Mouse (Mus musculus) midbrain, embryonic 16.5 days (tissue): ENCODE results near the gene Sema5b. TPM values are rescaled to one million over a fixed set of nuclear protein-coding genes. Genes with fewer than 3 reads are reported as not detected.

ENCODE experiments used
- ATAC-seq: fragments of 200-750 bp; cut with Nextera tagmentation; 2 replicates; pipeline ENCODE4 v1.8.0; 2017; ENCODE audit warnings: moderate TSS enrichment
- H3K27ac ChIP-seq: fragments of 300-500 bp; sonication (generic); 2 replicates; pipeline ENCODE4 v1.5.1; 2014; ENCODE audit warnings: mild to moderate bottlenecking, low read length, mixed read lengths
- H3K27me3 ChIP-seq: fragments of 300-500 bp; sonication (generic); 2 replicates; pipeline ENCODE4 v1.6.1; 2014; ENCODE audit warnings: low read depth, low read length, mixed read lengths; ENCODE audit not compliant: control insufficient read depth, insufficient read depth
- H3K36me3 ChIP-seq: fragments of 300-500 bp; sonication (generic); 2 replicates; pipeline ENCODE4 v1.6.1; 2014; ENCODE audit warnings: mild to moderate bottlenecking, low read length, moderate library complexity, mixed read lengths; ENCODE audit not compliant: control insufficient read depth, insufficient read depth
- H3K4me1 ChIP-seq: fragments of 300-500 bp; sonication (generic); 2 replicates; pipeline ENCODE4 v1.6.1; 2014; ENCODE audit warnings: mild to moderate bottlenecking, low read length, mixed read lengths; ENCODE audit not compliant: control insufficient read depth, insufficient read depth
- H3K4me2 ChIP-seq: fragments of 300-500 bp; sonication (generic); 2 replicates; pipeline ENCODE4 v1.6.1; 2014; ENCODE audit warnings: mild to moderate bottlenecking, low read length, mixed read lengths
- H3K4me3 ChIP-seq: fragments of 300-500 bp; sonication (generic); 2 replicates; pipeline ENCODE4 v1.5.1; 2014; ENCODE audit warnings: low read depth, mild to moderate bottlenecking, low read length, moderate library complexity, mixed read lengths
- H3K9ac ChIP-seq: fragments of 300-500 bp; sonication (generic); 2 replicates; pipeline ENCODE4 v1.6.1; 2014; ENCODE audit warnings: low read depth, low read length, mixed read lengths
- H3K9me3 ChIP-seq: fragments of 300-500 bp; sonication (generic); replicated peaks from 2 replicates; pipeline ENCODE4 v1.6.1; 2014; ENCODE audit warnings: mild to moderate bottlenecking, low read length, mixed read lengths; ENCODE audit not compliant: control insufficient read depth, poor library complexity, severe bottlenecking
- WGBS: fragments of 180-500 bp; shearing (Covaris S2); extraction: QIAGEN DNeasy Blood & Tissue Kit; methylation state at CpG from one replicate; pipeline ENCODE4 v1.1.7; 2014; 5-methylcytosine and 5-hydroxymethylcytosine counted together
- polyA plus RNA-seq: library from polyadenylated mRNA; unstranded; fragments of >200 nt; fragmentation: Nextera tagmentation; extraction: Ambion mirVana; gene quantifications from 2 replicates; pipeline ENCODE4 v1.2.1, GENCODE M21; 2015

Gene Sema5b
- polyA plus RNA-seq, 1 experiment from 2014 or later, result 17.5 TPM

DNA sequence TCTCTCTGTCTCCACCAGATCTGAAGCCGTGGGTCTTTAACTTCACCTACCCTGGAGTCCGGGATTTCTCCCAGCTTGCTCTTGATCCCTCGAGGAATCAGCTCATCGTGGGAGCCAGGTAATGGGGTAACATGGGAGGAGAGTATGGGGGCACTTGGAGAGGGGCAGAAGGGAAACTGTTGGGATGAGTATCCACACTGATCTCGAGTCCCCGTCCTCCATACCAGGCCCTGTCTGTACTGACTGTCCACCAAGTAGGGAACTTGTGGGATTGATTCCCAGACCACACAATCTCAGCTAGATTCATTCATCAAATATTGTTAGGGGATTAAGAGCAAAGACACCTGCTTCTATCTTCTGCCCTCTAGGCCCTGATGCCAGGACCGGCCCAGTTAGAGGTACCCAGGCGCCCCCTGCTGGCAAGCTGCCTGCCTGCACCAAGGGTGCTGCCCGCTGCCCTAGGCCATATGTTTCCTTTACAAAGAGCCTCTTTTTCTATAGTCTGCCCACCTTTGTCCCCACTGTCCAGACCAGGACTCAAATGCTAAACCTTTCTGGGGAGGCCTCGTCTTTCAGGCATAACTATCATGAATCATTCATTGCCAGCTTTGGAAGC, 87.2 kb downstream of the Sema5b start:
- Histone ChIP-seq H3K4me2 (no peak overlapping the region), H3K36me3 (no peaks in the 10 kb centered on the region), H3K4me1 (peaks cover 19% of the 10 kb centered on the region), H3K9me3 (no peaks in the 10 kb centered on the region), H3K27me3 (no peaks in the 10 kb centered on the region), H3K27ac (no peak overlapping the region), H3K4me3 (no peak overlapping the region), H3K9ac (no peak overlapping the region)
- 40% methylated on average over 10 of the region's 10 CpGs for WGBS
- ATAC-seq, result no peak

DNA sequence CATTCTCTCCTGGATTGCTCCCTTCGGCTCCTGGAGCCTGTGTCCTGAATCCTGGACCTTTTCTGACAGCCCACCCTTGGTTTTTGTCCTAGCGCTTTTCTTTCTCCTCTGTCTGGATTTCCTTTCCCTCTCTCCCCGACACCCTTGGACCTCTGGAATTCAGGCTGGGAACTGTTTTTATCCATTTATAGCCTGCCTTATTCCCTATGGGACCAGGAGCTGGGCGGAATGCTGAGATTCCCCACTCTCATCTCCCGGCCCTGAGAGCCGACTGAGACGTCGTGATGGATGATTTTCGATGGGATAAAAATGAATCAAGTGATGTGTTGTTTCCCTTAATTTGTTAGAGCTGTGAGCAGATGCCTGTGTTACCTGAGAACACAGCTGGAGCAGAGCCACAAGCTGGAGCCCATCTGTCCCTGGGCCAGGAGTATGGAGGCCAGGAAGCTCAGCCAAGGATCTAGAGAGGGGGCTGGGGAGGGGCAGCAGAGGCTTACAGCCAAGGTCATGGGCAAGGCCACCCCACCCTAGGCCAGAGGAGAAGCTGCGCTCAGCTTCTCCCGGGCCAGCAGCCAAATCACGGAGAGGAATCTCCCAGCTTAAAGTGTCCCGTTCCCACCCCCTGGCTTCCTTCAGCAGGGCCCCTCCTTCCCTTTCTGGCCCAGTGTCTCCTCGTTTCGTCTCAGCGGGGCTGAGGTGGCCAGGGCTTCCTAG, 89.7 kb downstream of the Sema5b start:
- WGBS, result 65% methylated on average over 16 of the region's 16 CpGs
- Histone ChIP-seq H3K4me2 (no peak overlapping the region), H3K4me3 (no peak overlapping the region), H3K36me3 (no peaks in the 10 kb centered on the region), H3K9ac (no peak overlapping the region), H3K4me1 (no peaks in the 10 kb centered on the region), H3K9me3 (no peaks in the 10 kb centered on the region), H3K27ac (no peak overlapping the region), H3K27me3 (no peaks in the 10 kb centered on the region)
- no peak for ATAC-seq

GRCm38 (mm10) chr16:35633058-35633457, 92.1 kb downstream of the Sema5b start:
- ATAC-seq, result no peak
- 80% methylated on average over 2 of the region's 2 CpGs for WGBS
- H3K36me3 ChIP-seq, result no peaks in the 10 kb centered on the region
- H3K9ac ChIP-seq, result no peak overlapping the region
- H3K4me1 ChIP-seq, result no peaks in the 10 kb centered on the region
- no peak overlapping the region for H3K4me2 ChIP-seq
- no peak overlapping the region for H3K27ac ChIP-seq
- no peaks in the 10 kb centered on the region for H3K27me3 ChIP-seq
- no peak overlapping the region for H3K4me3 ChIP-seq
- H3K9me3 ChIP-seq, result no peaks in the 10 kb centered on the region

DNA sequence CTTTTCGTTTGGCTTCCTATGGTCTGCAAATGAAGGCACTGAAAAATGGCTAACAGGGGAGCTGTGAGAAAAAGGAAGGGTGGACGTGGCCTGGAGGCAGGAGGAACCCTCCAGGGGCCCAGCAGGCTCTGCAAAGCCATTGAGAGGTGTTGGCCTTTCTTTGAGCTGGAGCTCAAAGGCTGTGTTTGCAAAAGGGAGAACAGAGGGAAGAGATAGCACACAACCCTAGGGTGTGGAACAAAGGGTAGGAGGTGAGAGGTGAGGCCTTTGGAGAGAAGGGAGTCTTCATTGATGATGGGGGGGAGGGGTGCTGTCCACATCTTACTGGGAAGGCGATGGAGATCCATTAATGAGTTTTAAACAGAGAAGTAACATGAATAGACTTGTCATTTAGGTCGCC, 94.0 kb downstream of the Sema5b start:
- Histone ChIP-seq H3K9ac (no peak overlapping the region), H3K36me3 (no peaks in the 10 kb centered on the region), H3K27ac (no peak overlapping the region), H3K4me2 (no peak overlapping the region), H3K4me3 (no peak overlapping the region), H3K4me1 (no peaks in the 10 kb centered on the region), H3K27me3 (no peaks in the 10 kb centered on the region), H3K9me3 (no peaks in the 10 kb centered on the region)
- no peak for ATAC-seq
- 62% methylated on average over 4 of the region's 4 CpGs for WGBS

GRCm38 (mm10) chr16:35639505-35639904, 98.6 kb downstream of the Sema5b start:
- WGBS, result 89% methylated on average over 3 of the region's 3 CpGs
- H3K9me3 ChIP-seq, result no peaks in the 10 kb centered on the region
- no peaks in the 10 kb centered on the region for H3K4me1 ChIP-seq
- H3K36me3 ChIP-seq, result no peaks in the 10 kb centered on the region
- no peak overlapping the region for H3K9ac ChIP-seq
- no peak overlapping the region for H3K27ac ChIP-seq
- no peak overlapping the region for H3K4me3 ChIP-seq
- no peak for ATAC-seq
- H3K4me2 ChIP-seq, result no peak overlapping the region
- no peaks in the 10 kb centered on the region for H3K27me3 ChIP-seq

GRCm38 (mm10) chr16:35648862-35649261, 107.9 kb downstream of the Sema5b start:
- Histone ChIP-seq H3K9me3 (no peaks in the 10 kb centered on the region), H3K27ac (no peak overlapping the region), H3K9ac (no peak overlapping the region), H3K27me3 (no peaks in the 10 kb centered on the region), H3K4me3 (no peak overlapping the region), H3K4me2 (no peak overlapping the region), H3K4me1 (no peaks in the 10 kb centered on the region), H3K36me3 (no peaks in the 10 kb centered on the region)
- 79% methylated on average over 4 of the region's 4 CpGs for WGBS
- no peak for ATAC-seq

- Histone ChIP-seq H3K4me1 (no peaks in the 10 kb centered on the region), H3K27me3 (no peaks in the 10 kb centered on the region), H3K9ac (no peak overlapping the region), H3K4me3 (no peak overlapping the region), H3K9me3 (no peaks in the 10 kb centered on the region), H3K27ac (no peak overlapping the region), H3K4me2 (no peak overlapping the region), H3K36me3 (no peaks in the 10 kb centered on the region)
- ATAC-seq, result no peak
- WGBS, result 76% methylated on average over 6 of the region's 6 CpGs
These were observed 111.3 kb downstream of the Sema5b start for GRCm38 (mm10) chr16:35652206-35652605.

DNA sequence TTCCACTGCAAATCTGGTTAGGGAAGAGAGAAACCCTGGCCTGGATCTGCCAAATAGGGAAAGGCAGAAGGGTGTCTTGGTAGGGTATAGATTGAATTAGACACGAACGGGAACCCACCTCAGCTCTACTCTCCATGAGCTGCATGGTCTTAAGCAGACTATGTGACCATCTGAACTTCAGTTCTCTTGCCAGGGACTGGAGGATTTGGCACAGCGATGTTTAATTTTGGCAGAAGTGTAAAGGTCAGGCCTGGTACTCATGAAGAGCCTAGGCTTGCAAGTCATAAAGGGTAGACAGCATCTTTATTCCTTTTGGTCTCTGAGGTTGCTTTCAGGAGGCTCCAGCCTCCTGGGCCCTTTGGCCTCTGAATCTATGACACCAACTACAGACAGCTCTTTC, 111.8 kb downstream of the Sema5b start:
- 94% methylated on average over 3 of the region's 3 CpGs for WGBS
- H3K9me3 ChIP-seq, result no peaks in the 10 kb centered on the region
- H3K4me3 ChIP-seq, result no peak overlapping the region
- ATAC-seq, result no peak
- H3K4me1 ChIP-seq, result no peaks in the 10 kb centered on the region
- H3K36me3 ChIP-seq, result no peaks in the 10 kb centered on the region
- H3K27me3 ChIP-seq, result no peaks in the 10 kb centered on the region
- H3K9ac ChIP-seq, result no peak overlapping the region
- no peak overlapping the region for H3K27ac ChIP-seq
- no peak overlapping the region for H3K4me2 ChIP-seq

GRCm38 (mm10) chr16:35653951-35654350, 113.0 kb downstream of the Sema5b start:
- H3K4me1 ChIP-seq, result no peaks in the 10 kb centered on the region

More at GRCm38 (mm10) chr16:35653951-35654350, 113.0 kb downstream of the Sema5b start:
- H3K4me3 ChIP-seq, result no peak overlapping the region
- H3K4me2 ChIP-seq, result no peak overlapping the region
- H3K27ac ChIP-seq, result no peak overlapping the region
- 81% methylated on average over 5 of the region's 5 CpGs for WGBS
- no peaks in the 10 kb centered on the region for H3K9me3 ChIP-seq
- ATAC-seq, result no peak
- H3K9ac ChIP-seq, result no peak overlapping the region
- H3K36me3 ChIP-seq, result no peaks in the 10 kb centered on the region
- H3K27me3 ChIP-seq, result no peaks in the 10 kb centered on the region
